Mouse (Mus musculus) hindbrain, embryonic 13.5 days (tissue): ENCODE results near the gene Anks1. TPM values are rescaled to one million over a fixed set of nuclear protein-coding genes. Genes with fewer than 3 reads are reported as not detected.

Source experiments
- ATAC-seq: fragments of 200-750 bp; cut with Nextera tagmentation; 2 replicates; pipeline ENCODE4 v1.8.0; 2017; ENCODE audit warnings: moderate TSS enrichment; ENCODE audit not compliant: low FRiP score
- H3K27ac ChIP-seq: fragments of 300-500 bp; sonication (generic); 2 replicates; pipeline ENCODE4 v1.5.1; 2015; ENCODE audit warnings: inconsistent platforms, mild to moderate bottlenecking, moderate library complexity
- H3K27me3 ChIP-seq: fragments of 300-500 bp; sonication (generic); 2 replicates; pipeline ENCODE4 v1.6.1; 2015; ENCODE audit warnings: mild to moderate bottlenecking, inconsistent platforms
- H3K36me3 ChIP-seq: fragments of 300-500 bp; sonication (generic); 2 replicates; pipeline ENCODE4 v1.6.1; 2015; ENCODE audit warnings: mild to moderate bottlenecking, inconsistent platforms
- H3K4me1 ChIP-seq: fragments of 300-500 bp; sonication (generic); replicated peaks from 2 replicates; pipeline ENCODE4 v1.6.1; 2015; ENCODE audit warnings: inconsistent platforms
- H3K4me2 ChIP-seq: fragments of 300-500 bp; sonication (generic); 2 replicates; pipeline ENCODE4 v1.6.1; 2015; ENCODE audit warnings: inconsistent platforms, mild to moderate bottlenecking, moderate library complexity
- H3K4me3 ChIP-seq: fragments of 300-500 bp; sonication (generic); 2 replicates; pipeline ENCODE4 v1.5.1; 2015; ENCODE audit warnings: mild to moderate bottlenecking, inconsistent platforms
- H3K9ac ChIP-seq: fragments of 300-500 bp; sonication (generic); 2 replicates; pipeline ENCODE4 v1.6.1; 2015; ENCODE audit warnings: mild to moderate bottlenecking, inconsistent platforms
- H3K9me3 ChIP-seq: fragments of 300-500 bp; sonication (generic); 2 replicates; pipeline ENCODE4 v1.6.1; 2016; ENCODE audit warnings: inconsistent platforms
- WGBS: fragments of 180-500 bp; shearing (Covaris S2); methylation state at CpG from one replicate; pipeline ENCODE4 v1.1.7; 2015; 5-methylcytosine and 5-hydroxymethylcytosine counted together
- polyA plus RNA-seq: library from polyadenylated mRNA; unstranded; fragments of >200 nt; fragmentation: Nextera tagmentation; extraction: Ambion mirVana; gene quantifications from 2 replicates; pipeline ENCODE4 v1.2.1, GENCODE M21; 2015

Anks1 gene
- polyA plus RNA-seq, 1 experiment from 2014 or later = 58.6 TPM

- H3K9ac ChIP-seq = no peak overlapping the region
- ATAC-seq = peak; percentile 75; the same call in 1 of the 2 replicates
- peak overlapping the region; percentile 81 for H3K27ac ChIP-seq
- no peaks in the 10 kb centered on the region for H3K27me3 ChIP-seq
- H3K4me3 ChIP-seq = no peak overlapping the region
- H3K4me1 ChIP-seq = peaks cover 17% of the 10 kb centered on the region
- WGBS = 39% methylated on average over 12 of the region's 12 CpGs
- H3K4me2 ChIP-seq = no peak overlapping the region
- H3K36me3 ChIP-seq = no peaks in the 10 kb centered on the region
- H3K9me3 ChIP-seq = no peaks in the 10 kb centered on the region
These were observed 192.3 kb downstream of the Anks1 start for GRCm38 (mm10) chr17:28101284-28101887.

- no peak for ATAC-seq
- peak overlapping the region; percentile 81 for H3K27ac ChIP-seq
These were observed 192.8 kb downstream of the Anks1 start for GRCm38 (mm10) chr17:28101902-28102319.

DNA sequence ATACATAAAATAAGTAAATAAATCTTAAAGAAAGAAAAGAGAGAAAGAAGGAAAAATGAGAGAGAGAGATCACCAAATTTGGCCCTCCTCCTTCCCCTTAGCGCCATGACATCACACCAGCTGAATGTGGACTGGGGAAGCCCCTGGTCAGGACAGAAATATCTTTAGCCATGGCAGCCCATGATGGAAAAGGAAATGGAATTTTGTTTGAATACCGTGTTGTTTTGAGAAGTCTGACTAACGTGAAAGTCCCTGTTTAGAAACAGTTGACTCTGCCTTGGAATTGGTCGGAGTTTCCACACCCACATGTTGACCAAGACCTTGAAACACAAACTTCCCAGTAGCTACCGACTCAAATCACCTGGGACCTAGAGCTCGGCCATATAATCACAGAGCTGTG, 195.3 kb downstream of the Anks1 start:
- no peak for ATAC-seq
- Histone ChIP-seq H3K27ac (no peak overlapping the region), H3K36me3 (no peaks in the 10 kb centered on the region), H3K9me3 (no peaks in the 10 kb centered on the region), H3K27me3 (no peaks in the 10 kb centered on the region), H3K4me2 (no peak overlapping the region), H3K4me3 (no peak overlapping the region), H3K9ac (no peak overlapping the region), H3K4me1 (peaks cover 22% of the 10 kb centered on the region)
- 77% methylated on average over 6 of the region's 6 CpGs for WGBS

More at GRCm38 (mm10) chr17:28101902-28102319, 192.8 kb downstream of the Anks1 start:
- Histone ChIP-seq H3K27me3 (no peaks in the 10 kb centered on the region), H3K9me3 (no peaks in the 10 kb centered on the region), H3K36me3 (no peaks in the 10 kb centered on the region), H3K9ac (no peak overlapping the region), H3K4me1 (peaks cover 20% of the 10 kb centered on the region), H3K4me2 (no peak overlapping the region), H3K4me3 (no peak overlapping the region)
- 38% methylated on average over 10 of the region's 10 CpGs for WGBS

GRCm38 (mm10) chr17:28106352-28106751, 197.2 kb downstream of the Anks1 start:
- Histone ChIP-seq H3K4me2 (no peak overlapping the region), H3K4me1 (peaks cover 19% of the 10 kb centered on the region), H3K9me3 (no peaks in the 10 kb centered on the region), H3K27ac (no peak overlapping the region), H3K9ac (no peak overlapping the region), H3K27me3 (no peaks in the 10 kb centered on the region), H3K4me3 (no peak overlapping the region), H3K36me3 (no peaks in the 10 kb centered on the region)
- 82% methylated on average over 6 of the region's 6 CpGs for WGBS
- ATAC-seq = no peak

DNA sequence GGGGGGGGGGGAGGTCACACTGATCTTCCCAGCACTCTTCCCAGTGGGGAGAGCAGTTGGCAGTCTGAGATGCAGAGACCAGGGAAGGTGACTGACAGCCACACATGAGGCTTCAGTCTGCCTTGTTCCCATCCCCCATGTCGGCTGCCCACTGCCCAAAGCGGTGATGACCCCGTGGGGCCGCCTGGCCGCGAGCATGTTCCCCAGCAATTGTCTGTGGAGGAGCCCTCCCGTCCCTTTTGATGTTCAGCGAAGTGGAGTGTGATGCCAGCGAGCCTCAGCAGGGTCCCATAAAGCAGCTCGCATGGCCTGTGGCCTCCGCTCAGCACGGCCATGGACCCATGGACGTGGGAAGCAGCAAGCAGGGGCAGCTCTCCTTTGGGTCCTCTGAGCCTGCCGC, 198.2 kb downstream of the Anks1 start:
- Histone ChIP-seq H3K27ac (no peak overlapping the region), H3K9ac (no peak overlapping the region; the same call in 1 of the 2 replicates), H3K36me3 (no peaks in the 10 kb centered on the region), H3K27me3 (no peaks in the 10 kb centered on the region), H3K9me3 (no peaks in the 10 kb centered on the region), H3K4me3 (no peak overlapping the region), H3K4me2 (no peak overlapping the region), H3K4me1 (peaks cover 10% of the 10 kb centered on the region)
- 4% methylated on average over 14 of the region's 14 CpGs for WGBS
- ATAC-seq = no peak

GRCm38 (mm10) chr17:28112266-28112665, 203.2 kb downstream of the Anks1 start:
- H3K9ac ChIP-seq = no peak overlapping the region
- no peaks in the 10 kb centered on the region for H3K36me3 ChIP-seq
- no peak overlapping the region for H3K27ac ChIP-seq
- H3K27me3 ChIP-seq = no peaks in the 10 kb centered on the region
- no peak overlapping the region for H3K4me3 ChIP-seq
- H3K4me1 ChIP-seq = peaks cover 12% of the 10 kb centered on the region
- no peak overlapping the region for H3K4me2 ChIP-seq
- no peaks in the 10 kb centered on the region for H3K9me3 ChIP-seq
- no peak for ATAC-seq
- whole genome bisulfite sequencing = 90% methylated on average over 8 of the region's 8 CpGs

Other genes starting within 250 kb of the Anks1 start
- gene Spdef, start 180.4 kb upstream of the Anks1 start, polyA plus RNA-seq = 0.60 TPM in 2 replicates
- 10.0 and 10.1 TPM in 2 replicates for gene D17Wsu92e, start 88.7 kb upstream of the Anks1 start, polyA plus RNA-seq
- 260 and 270 TPM in 2 replicates for gene Snrpc, start 71.2 kb upstream of the Anks1 start, polyA plus RNA-seq
- 5.6 and 6.7 TPM in 2 replicates for gene Uhrf1bp1, start 52.9 kb upstream of the Anks1 start, polyA plus RNA-seq
- 68.4 and 76.1 TPM in 2 replicates for gene Taf11, start 538 bp downstream of the Anks1 start, polyA plus RNA-seq
- 1.4 and 1.7 TPM in 2 replicates for gene Tcp11, start 171.3 kb downstream of the Anks1 start, polyA plus RNA-seq
- gene Scube3, start 232.8 kb downstream of the Anks1 start, polyA plus RNA-seq = 5.1 and 5.7 TPM in 2 replicates